Mouse (Mus musculus) intestine, postnatal 0 days (tissue): ENCODE measurements around the gene Arhgap17. TPM values are rescaled to one million over a fixed set of nuclear protein-coding genes. Genes with fewer than 3 reads are reported as not detected.

Source experiments
- ATAC-seq: fragments of 200-750 bp; cut with Nextera tagmentation; 2 replicates; pipeline ENCODE4 v1.8.0; 2017; ENCODE audit warnings: mild to moderate bottlenecking, moderate TSS enrichment, moderate library complexity
- H3K27ac ChIP-seq: fragments of 300-500 bp; sonication (generic); 2 replicates; pipeline ENCODE4 v1.5.1; 2014; ENCODE audit warnings: mild to moderate bottlenecking, low read depth, low read length, moderate library complexity
- H3K27me3 ChIP-seq: fragments of 300-500 bp; sonication (generic); replicated peaks from 2 replicates; pipeline ENCODE4 v1.6.1; 2014; ENCODE audit warnings: low read length, mixed read lengths; ENCODE audit not compliant: control insufficient read depth, insufficient read depth
- H3K36me3 ChIP-seq: fragments of 300-500 bp; sonication (generic); 2 replicates; pipeline ENCODE4 v1.6.1; 2014; ENCODE audit warnings: mild to moderate bottlenecking, moderate library complexity; ENCODE audit not compliant: control insufficient read depth, insufficient read depth
- H3K4me1 ChIP-seq: fragments of 300-500 bp; sonication (generic); replicated peaks from 2 replicates; pipeline ENCODE4 v1.6.1; 2014; ENCODE audit warnings: antibody characterized with exemption, low read length, mixed read lengths; ENCODE audit not compliant: control insufficient read depth, insufficient read depth
- H3K4me2 ChIP-seq: fragments of 300-500 bp; sonication (generic); replicated peaks from 2 replicates; pipeline ENCODE4 v1.6.1; 2014; ENCODE audit warnings: low read depth, mild to moderate bottlenecking, moderate library complexity
- H3K4me3 ChIP-seq: fragments of 300-500 bp; sonication (generic); 2 replicates; pipeline ENCODE4 v1.5.1; 2014; ENCODE audit warnings: low read depth, low read length
- H3K9ac ChIP-seq: fragments of 300-500 bp; sonication (generic); 2 replicates; pipeline ENCODE4 v1.6.1; 2014; ENCODE audit warnings: mild to moderate bottlenecking, low read depth, low read length
- H3K9me3 ChIP-seq: fragments of 300-500 bp; sonication (generic); 2 replicates; pipeline ENCODE4 v1.6.1; 2016; ENCODE audit warnings: mixed run types; ENCODE audit not compliant: control insufficient read depth
- CTCF ChIP-seq: sonication (generic); IDR thresholded peaks from 2 replicates; pipeline ENCODE4 v1.5.1; 2016; ENCODE audit warnings: low read depth, mild to moderate bottlenecking, control low read depth, antibody characterized with exemption, moderate library complexity
- WGBS: fragments of 180-500 bp; shearing (Covaris S2); extraction: QIAGEN DNeasy Blood & Tissue Kit; methylation state at CpG from one replicate; pipeline ENCODE4 v1.1.7; 2014; 5-methylcytosine and 5-hydroxymethylcytosine counted together
- polyA plus RNA-seq: library from polyadenylated mRNA; unstranded; fragments of >200 nt; fragmentation: Nextera tagmentation; extraction: Ambion mirVana; gene quantifications from 2 replicates; pipeline ENCODE4 v1.2.1, GENCODE M21; 2015

The Arhgap17 gene
- polyA plus RNA-seq, 1 experiment from 2014 or later: 18.0 TPM

GRCm38 (mm10) chr7:123296097-123296496, 73.6 kb downstream of the Arhgap17 start:
- no peak for ATAC-seq

GRCm38 (mm10) chr7:123295423-123295822, 74.3 kb downstream of the Arhgap17 start:
- no peaks in the 10 kb centered on the region for H3K27me3 ChIP-seq
- no peaks in the 10 kb centered on the region for H3K9me3 ChIP-seq
- no peak overlapping the region for H3K27ac ChIP-seq
- 89% methylated on average over 7 of the region's 7 CpGs for WGBS
- H3K4me2 ChIP-seq: no peak overlapping the region
- TF ChIP-seq CTCF: peak; percentile 58
- H3K36me3 ChIP-seq: peaks cover 75% of the 10 kb centered on the region
- ATAC-seq: no peak
- H3K4me1 ChIP-seq: no peaks in the 10 kb centered on the region
- no peak overlapping the region for H3K9ac ChIP-seq
- H3K4me3 ChIP-seq: no peak overlapping the region

More at GRCm38 (mm10) chr7:123296097-123296496, 73.6 kb downstream of the Arhgap17 start:
- Histone ChIP-seq H3K36me3 (peaks cover 78% of the 10 kb centered on the region), H3K27ac (no peak overlapping the region), H3K27me3 (no peaks in the 10 kb centered on the region), H3K4me1 (no peaks in the 10 kb centered on the region), H3K4me3 (no peak overlapping the region), H3K4me2 (no peak overlapping the region), H3K9me3 (no peaks in the 10 kb centered on the region), H3K9ac (no peak overlapping the region)
- 92% methylated on average over 6 of the region's 6 CpGs for WGBS
- TF ChIP-seq CTCF: no peak

DNA sequence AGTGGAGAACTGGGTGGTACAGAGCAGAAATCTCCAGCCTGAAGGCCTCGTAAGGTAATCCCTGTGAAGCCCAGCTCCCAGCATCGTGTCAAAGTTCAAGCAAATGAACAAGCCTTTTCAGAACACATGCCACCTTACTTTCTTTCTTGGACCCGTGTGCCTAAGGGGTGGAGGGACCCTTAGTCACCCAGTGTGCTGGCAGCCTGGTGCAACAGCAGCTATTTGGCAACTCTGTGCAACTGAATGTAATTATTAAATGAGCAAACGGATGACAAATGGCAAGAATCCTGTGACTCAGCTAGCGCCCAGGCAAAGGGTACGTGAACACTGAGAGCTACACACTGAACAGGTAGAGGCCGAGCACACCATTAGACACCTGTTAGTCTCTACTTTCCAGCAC, 75.8 kb downstream of the Arhgap17 start:
- H3K27me3 ChIP-seq: no peaks in the 10 kb centered on the region
- no peak for TF ChIP-seq CTCF

DNA sequence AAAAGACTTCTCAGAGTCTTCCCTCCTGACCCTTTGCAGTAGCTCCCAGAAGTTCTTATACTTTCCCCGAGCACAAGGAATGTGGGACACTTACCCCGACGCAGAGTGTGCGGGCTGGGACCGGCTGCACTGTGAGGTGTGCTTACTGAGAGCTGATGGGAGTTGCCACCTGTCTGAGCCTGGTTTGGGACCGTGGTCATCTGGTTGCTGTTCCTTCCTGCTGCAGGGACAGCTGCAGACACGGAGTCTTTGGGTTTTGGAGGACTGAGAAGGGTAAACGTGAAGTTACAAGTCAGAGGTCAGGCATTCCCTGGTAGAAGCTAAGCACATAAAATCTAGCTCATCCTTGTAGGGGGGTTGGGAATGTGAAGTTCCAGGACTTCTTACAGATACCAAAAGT, 77.8 kb downstream of the Arhgap17 start:
- H3K36me3 ChIP-seq: peaks cover 72% of the 10 kb centered on the region
- H3K4me3 ChIP-seq: no peak overlapping the region
- H3K4me1 ChIP-seq: no peaks in the 10 kb centered on the region
- no peak for ATAC-seq
- H3K27ac ChIP-seq: no peak overlapping the region
- H3K4me2 ChIP-seq: no peak overlapping the region
- no peak overlapping the region for H3K9ac ChIP-seq
- WGBS: 90% methylated on average over 8 of the region's 8 CpGs
- no peaks in the 10 kb centered on the region for H3K9me3 ChIP-seq
- no peaks in the 10 kb centered on the region for H3K27me3 ChIP-seq
- no peak for TF ChIP-seq CTCF

More for the DNA sequence above, 75.8 kb downstream of the Arhgap17 start:
- no peaks in the 10 kb centered on the region for H3K9me3 ChIP-seq
- no peak overlapping the region for H3K4me3 ChIP-seq
- H3K27ac ChIP-seq: no peak overlapping the region
- H3K4me2 ChIP-seq: no peak overlapping the region
- peak; percentile 16; the same call in 1 of the 2 replicates for ATAC-seq
- H3K9ac ChIP-seq: no peak overlapping the region
- 80% methylated on average over 7 of the region's 7 CpGs for WGBS
- H3K36me3 ChIP-seq: peaks cover 70% of the 10 kb centered on the region
- H3K4me1 ChIP-seq: no peaks in the 10 kb centered on the region

GRCm38 (mm10) chr7:123289176-123289575, 80.5 kb downstream of the Arhgap17 start:
- no peaks in the 10 kb centered on the region for H3K4me1 ChIP-seq
- H3K9ac ChIP-seq: no peak overlapping the region
- H3K27me3 ChIP-seq: no peaks in the 10 kb centered on the region
- no peak for TF ChIP-seq CTCF
- no peak overlapping the region for H3K4me2 ChIP-seq
- H3K27ac ChIP-seq: no peak overlapping the region
- WGBS: 83% methylated on average over 4 of the region's 4 CpGs
- H3K36me3 ChIP-seq: peaks cover 75% of the 10 kb centered on the region
- ATAC-seq: no peak
- no peaks in the 10 kb centered on the region for H3K9me3 ChIP-seq
- no peak overlapping the region for H3K4me3 ChIP-seq

- H3K27ac ChIP-seq: no peak overlapping the region
- H3K4me2 ChIP-seq: no peak overlapping the region
- ATAC-seq: no peak
- H3K36me3 ChIP-seq: peaks cover 78% of the 10 kb centered on the region
- 93% methylated on average over 3 of the region's 3 CpGs for WGBS
- H3K9ac ChIP-seq: no peak overlapping the region
- H3K4me1 ChIP-seq: no peaks in the 10 kb centered on the region
- H3K4me3 ChIP-seq: no peak overlapping the region
- no peaks in the 10 kb centered on the region for H3K27me3 ChIP-seq
- no peak for TF ChIP-seq CTCF
- no peaks in the 10 kb centered on the region for H3K9me3 ChIP-seq
Observed at GRCm38 (mm10) chr7:123287903-123288302, 81.8 kb downstream of the Arhgap17 start.

GRCm38 (mm10) chr7:123285896-123286295, 83.8 kb downstream of the Arhgap17 start:
- ATAC-seq: no peak
- 96% methylated on average over 5 of the region's 5 CpGs for WGBS
- TF ChIP-seq CTCF: no peak
- Histone ChIP-seq H3K4me2 (no peak overlapping the region), H3K36me3 (peaks cover 72% of the 10 kb centered on the region), H3K4me3 (no peak overlapping the region), H3K27ac (no peak overlapping the region), H3K9me3 (no peaks in the 10 kb centered on the region), H3K9ac (no peak overlapping the region), H3K4me1 (no peaks in the 10 kb centered on the region), H3K27me3 (no peaks in the 10 kb centered on the region)
